Mouse (Mus musculus) CH12.LX (cell line): ENCODE measurements around the gene Pop7. TPM values are rescaled to one million over a fixed set of nuclear protein-coding genes. Genes with fewer than 3 reads are reported as not detected.

Source experiments
- DNase-seq: peaks from one replicate; pipeline ENCODE4 v3.0.0-alpha.2; 2013; ENCODE audit errors: extremely low read depth
- H3K27ac ChIP-seq: 2 replicates; pipeline ENCODE4 v1.5.1; 2012; ENCODE audit warnings: low read depth, mild to moderate bottlenecking, control low read depth, moderate library complexity; ENCODE audit not compliant: insufficient read depth
- H3K27me3 ChIP-seq: replicated peaks from 2 replicates; pipeline ENCODE3; 2012; ENCODE audit warnings: inconsistent platforms
- H3K36me3 ChIP-seq, 2 experiments: replicated peaks in 1 of 2; 2 replicates each; pipeline versions ENCODE3 to v1.6.1; 2012; ENCODE audit warnings: inconsistent platforms in 1 of 2, low read length in 1 of 2, mild to moderate bottlenecking in 1 of 2, mixed read lengths in 1 of 2, moderate library complexity in 1 of 2; ENCODE audit not compliant: control insufficient read depth in 1 of 2, insufficient read depth in 1 of 2
- H3K4me1 ChIP-seq, 2 experiments: 2 replicates each; pipeline ENCODE4 v1.6.1; 2012; ENCODE audit warnings: inconsistent platforms in 1 of 2, moderate library complexity in 1 of 2; ENCODE audit not compliant: insufficient read depth in 2 of 2, control insufficient read depth in 1 of 2
- H3K4me2 ChIP-seq: 2 replicates; pipeline ENCODE4 v1.6.1; 2012; ENCODE audit warnings: low read depth, mild to moderate bottlenecking, control low read depth; ENCODE audit not compliant: poor library complexity, insufficient read depth, severe bottlenecking
- H3K4me3 ChIP-seq, 3 experiments: fragments of 150-350 bp in 1 of 3; sonication (generic) in 1 of 3; replicated peaks in 1 of 3; 2 replicates each; pipeline versions ENCODE3 to v1.5.1; 2011 to 2012; ENCODE audit warnings: low read depth in 2 of 3, low read length in 2 of 3, mild to moderate bottlenecking in 2 of 3, moderate library complexity in 2 of 3, control low read depth in 1 of 3, improper control_type of control experiment in 1 of 3, inconsistent platforms in 1 of 3, mixed read lengths in 1 of 3; ENCODE audit not compliant: poor library complexity in 1 of 3
- H3K79me2 ChIP-seq: replicated peaks from 2 replicates; pipeline ENCODE4 v1.6.1; 2012; ENCODE audit warnings: mild to moderate bottlenecking, moderate library complexity; ENCODE audit not compliant: control insufficient read depth, poor library complexity, insufficient read depth, severe bottlenecking; ENCODE audit errors: extremely low read depth
- H3K9ac ChIP-seq: 2 replicates; pipeline ENCODE4 v1.6.1; 2012; ENCODE audit warnings: low read depth, mild to moderate bottlenecking, control low read depth, moderate library complexity; ENCODE audit not compliant: insufficient read depth
- H3K9me3 ChIP-seq: replicated peaks from 2 replicates; pipeline ENCODE3; 2012; ENCODE audit warnings: low read length, inconsistent platforms, mixed read lengths
- BHLHE40 ChIP-seq: IDR thresholded peaks from 2 replicates; pipeline ENCODE4 v1.6.1; 2011; ENCODE audit warnings: mild to moderate bottlenecking, low read depth, low read length, improper control_type of control experiment
- CHD1 ChIP-seq: IDR thresholded peaks from 2 replicates; pipeline ENCODE4 v1.6.1; 2012; ENCODE audit warnings: low read depth, low read length, improper control_type of control experiment, inconsistent platforms
- CHD2 ChIP-seq: IDR thresholded peaks from 2 replicates; pipeline ENCODE4 v1.6.1; 2011; ENCODE audit warnings: low read length, improper control_type of control experiment
- E2F4 ChIP-seq: IDR thresholded peaks from 2 replicates; pipeline ENCODE4 v1.6.1; 2011; ENCODE audit warnings: low read depth, low read length, improper control_type of control experiment; ENCODE audit not compliant: insufficient replicate concordance
- ELF1 ChIP-seq: IDR thresholded peaks from 2 replicates; pipeline ENCODE4 v1.6.1; 2014; ENCODE audit warnings: low read depth, mild to moderate bottlenecking, inconsistent platforms, low read length, improper control_type of control experiment
- GABPA ChIP-seq: IDR thresholded peaks from 2 replicates; pipeline ENCODE4 v1.6.1; 2012; ENCODE audit warnings: low read depth, low read length, improper control_type of control experiment, inconsistent platforms; ENCODE audit not compliant: insufficient replicate concordance
- HCFC1 ChIP-seq: IDR thresholded peaks from 2 replicates; pipeline ENCODE4 v1.6.1; 2012; ENCODE audit warnings: low read depth, mild to moderate bottlenecking, inconsistent platforms, low read length, improper control_type of control experiment
- IRF4 ChIP-seq: IDR thresholded peaks from 2 replicates; pipeline ENCODE4 v1.6.1; 2014; ENCODE audit warnings: low read depth, mild to moderate bottlenecking, inconsistent platforms, low read length, improper control_type of control experiment
- JUND ChIP-seq: conservative IDR thresholded peaks from 2 replicates; pipeline ENCODE4 v1.6.1; 2011; ENCODE audit warnings: low read depth, low read length, improper control_type of control experiment
- MAFK ChIP-seq: IDR thresholded peaks from 2 replicates; pipeline ENCODE4 v1.6.1; 2011; ENCODE audit warnings: low read length, improper control_type of control experiment; ENCODE audit not compliant: insufficient replicate concordance
- MAZ ChIP-seq: IDR thresholded peaks from 2 replicates; pipeline ENCODE4 v1.6.1; 2012; ENCODE audit warnings: low read depth, mild to moderate bottlenecking, inconsistent platforms, low read length, improper control_type of control experiment, moderate library complexity
- MEF2A ChIP-seq: IDR thresholded peaks from 2 replicates; pipeline ENCODE4 v1.6.1; 2014; ENCODE audit warnings: low read depth, mild to moderate bottlenecking, inconsistent platforms, low read length, improper control_type of control experiment, borderline replicate concordance
- MXI1 ChIP-seq: IDR thresholded peaks from 2 replicates; pipeline ENCODE4 v1.6.1; 2011; ENCODE audit warnings: mild to moderate bottlenecking, low read depth, low read length, improper control_type of control experiment
- MYC ChIP-seq: IDR thresholded peaks from 2 replicates; pipeline ENCODE4 v1.6.1; 2011; ENCODE audit warnings: low read depth, mild to moderate bottlenecking, improper control_type of control experiment, low read length
- PAX5 ChIP-seq: IDR thresholded peaks from 2 replicates; pipeline ENCODE4 v1.6.1; 2012; ENCODE audit warnings: low read length, inconsistent platforms, mixed read lengths
- POLR2A ChIP-seq: IDR thresholded peaks from 2 replicates; pipeline ENCODE4 v1.6.1; 2011; ENCODE audit warnings: low read depth, mild to moderate bottlenecking, improper control_type of control experiment, low read length
- POLR2AphosphoS2 ChIP-seq: IDR thresholded peaks from 2 replicates; pipeline ENCODE4 v1.6.1; 2011; ENCODE audit warnings: low read depth, low read length, improper control_type of control experiment
- SIN3A ChIP-seq: IDR thresholded peaks from 2 replicates; pipeline ENCODE4 v1.6.1; 2012; ENCODE audit warnings: low read length, improper control_type of control experiment, inconsistent platforms
- SMC3 ChIP-seq: IDR thresholded peaks from 2 replicates; pipeline ENCODE4 v1.6.1; 2011; ENCODE audit warnings: low read depth, low read length, improper control_type of control experiment
- TBP ChIP-seq: conservative IDR thresholded peaks from 2 replicates; pipeline ENCODE4 v1.6.1; 2011; ENCODE audit warnings: low read depth, low read length, improper control_type of control experiment
- TCF12 ChIP-seq: IDR thresholded peaks from 2 replicates; pipeline ENCODE4 v1.6.1; 2014; ENCODE audit warnings: low read depth, mild to moderate bottlenecking, inconsistent platforms, low read length, improper control_type of control experiment
- UBTF ChIP-seq: IDR thresholded peaks from 2 replicates; pipeline ENCODE4 v1.6.1; 2012; ENCODE audit warnings: low read depth, mild to moderate bottlenecking, inconsistent platforms, low read length, improper control_type of control experiment, moderate library complexity
- USF2 ChIP-seq: conservative IDR thresholded peaks from 2 replicates; pipeline ENCODE4 v1.6.1; 2011; ENCODE audit warnings: low read depth, low read length, improper control_type of control experiment
- ZC3H11A ChIP-seq: IDR thresholded peaks from 2 replicates; pipeline ENCODE4 v1.6.1; 2012; ENCODE audit warnings: low read depth, mild to moderate bottlenecking, inconsistent platforms, low read length, improper control_type of control experiment
- ZKSCAN1 ChIP-seq: IDR thresholded peaks from 2 replicates; pipeline ENCODE4 v1.6.1; 2012; ENCODE audit warnings: low read depth, inconsistent platforms, low read length, improper control_type of control experiment, borderline replicate concordance
- ZMIZ1 ChIP-seq: IDR thresholded peaks from 2 replicates; pipeline ENCODE4 v1.6.1; 2012; ENCODE audit warnings: low read depth, mild to moderate bottlenecking, inconsistent platforms, low read length, improper control_type of control experiment
- ZNF384 ChIP-seq: IDR thresholded peaks from 2 replicates; pipeline ENCODE4 v1.6.1; 2012; ENCODE audit warnings: low read depth, low read length, improper control_type of control experiment, inconsistent platforms
- dilution Hi-C: fragments of 300-500 bp; cut with MboI; formaldehyde crosslinking; loops from 2 replicates; pipeline ENCODE4 v1.14.3; 2020; ENCODE audit warnings: low sequenced_read_pairs; ENCODE audit not compliant: extremely low pct_unique_long_range_greater_than_20kb, extremely low pct_ligation_motif_present
- in situ Hi-C: fragments of 300-500 bp; cut with MboI; formaldehyde crosslinking; loops from 3 replicates; pipeline ENCODE4 v1.14.3; 2019; ENCODE audit warnings: low sequenced_read_pairs, low pct_ligation_motif_present, low pct_unique_long_range_greater_than_20kb, mixed read lengths
- polyA plus RNA-seq: library from polyadenylated mRNA; unstranded; fragments of >175 nt; gene quantifications from 2 replicates; pipeline ENCODE4 v1.2.1, GENCODE M21; 2012; ENCODE audit warnings: low read depth; ENCODE audit not compliant: insufficient read length
- total RNA-seq, 2 experiments: library from RNA; depleted of rRNA; stranded (reverse); fragments of 300-350 nt in 1 of 2; fragments of >200 nt in 1 of 2; gene quantifications; 2 replicates each; pipeline ENCODE4 v1.2.3; 2012 to 2014

The Pop7 gene
- total and polyA plus RNA-seq, 3 experiments, result 35.0 to 44.2 (median 38.5) TPM

GRCm38 (mm10) chr5:137485071-137485850, 17.1 kb downstream of the Pop7 start:
- no peak overlapping the region for H3K9ac ChIP-seq
- no peaks in the 10 kb centered on the region for H3K79me2 ChIP-seq
- no peaks in the 10 kb centered on the region for H3K36me3 ChIP-seq
- dilution Hi-C loops (no loop called here), in situ Hi-C loops (loop anchor here (10.0 kb wide), 1 partner anchor 150 kb away; the partner anchor contains the start of gene Slc12a9)
- H3K4me1 ChIP-seq, result peaks cover 0 to 4% of the 10 kb centered on the region in 2 experiments; a peak in 1 of 4 replicates
- no peak overlapping the region for H3K27ac ChIP-seq
- H3K27me3 ChIP-seq, result peaks cover 60% of the 10 kb centered on the region
- H3K9me3 ChIP-seq, result peaks cover 3% of the 10 kb centered on the region
- TF ChIP-seq POLR2A (no peak), ZC3H11A (no peak), MEF2A (no peak), ZMIZ1 (no peak), IRF4 (no peak), MYC (no peak), GABPA (no peak), CHD1 (no peak), TCF12 (no peak), JUND (no peak), MXI1 (no peak), UBTF (no peak), SMC3 (no peak), ZKSCAN1 (no peak), BHLHE40 (no peak), PAX5 (no peak), MAZ (no peak)
- no peak overlapping the region for H3K4me3 ChIP-seq
- no peak for DNase-seq
- no peak overlapping the region for H3K4me2 ChIP-seq

GRCm38 (mm10) chr5:137481897-137482296, 20.4 kb downstream of the Pop7 start:
- Histone ChIP-seq H3K4me3 (no peak overlapping the region), H3K4me2 (no peak overlapping the region), H3K27ac (no peak overlapping the region), H3K9me3 (no peaks in the 10 kb centered on the region), H3K9ac (no peak overlapping the region), H3K27me3 (peaks cover 70% of the 10 kb centered on the region), H3K4me1 (peaks cover 0 to 4% of the 10 kb centered on the region in 2 experiments; a peak in 1 of 4 replicates), H3K79me2 (no peaks in the 10 kb centered on the region), H3K36me3 (no peaks in the 10 kb centered on the region)
- TF ChIP-seq IRF4, result no peak
- TF ChIP-seq GABPA, result no peak
- no peak for TF ChIP-seq ZKSCAN1
- no peak for TF ChIP-seq ZNF384
- TF ChIP-seq MAZ, result no peak
- no peak for TF ChIP-seq POLR2A
- no peak for TF ChIP-seq CHD2
- TF ChIP-seq HCFC1, result no peak
- TF ChIP-seq TBP, result no peak
- no peak for TF ChIP-seq SMC3
- TF ChIP-seq E2F4, result no peak
- TF ChIP-seq ELF1, result no peak
- no peak for TF ChIP-seq MAFK
- no peak for TF ChIP-seq USF2
- no peak for TF ChIP-seq SIN3A
- no peak for TF ChIP-seq POLR2AphosphoS2
- no peak for DNase-seq
- dilution Hi-C loops, result no loop called here
- in situ Hi-C loops, result loop anchor here (10.0 kb wide), 1 partner anchor 147 kb away; the partner anchor contains the start of gene Slc12a9
